Mouse (Mus musculus) stomach, embryonic 14.5 days (tissue): ENCODE data around the gene Zbtb14. TPM values are rescaled to one million over a fixed set of nuclear protein-coding genes. Genes with fewer than 3 reads are reported as not detected.

Source experiments
- ATAC-seq: fragments of 200-750 bp; cut with Nextera tagmentation; 2 replicates; pipeline ENCODE4 v1.8.0; 2017; ENCODE audit warnings: low read depth, moderate TSS enrichment; ENCODE audit not compliant: insufficient number of reproducible peaks, insufficient read depth, low FRiP score
- H3K27ac ChIP-seq: fragments of 300-500 bp; sonication (generic); 2 replicates; pipeline ENCODE4 v1.5.1; 2014; ENCODE audit warnings: mild to moderate bottlenecking, low read length, moderate library complexity, mixed read lengths
- H3K27me3 ChIP-seq: fragments of 300-500 bp; sonication (generic); 2 replicates; pipeline ENCODE4 v1.6.1; 2014; ENCODE audit warnings: low read length, control low read depth, mixed read lengths; ENCODE audit not compliant: control insufficient read depth, insufficient read depth
- H3K36me3 ChIP-seq: fragments of 300-500 bp; sonication (generic); 2 replicates; pipeline ENCODE4 v1.6.1; 2014; ENCODE audit warnings: mild to moderate bottlenecking, control low read depth, low read length, moderate library complexity, mixed read lengths; ENCODE audit not compliant: control insufficient read depth, insufficient read depth
- H3K4me1 ChIP-seq: fragments of 300-500 bp; sonication (generic); 2 replicates; pipeline ENCODE4 v1.6.1; 2014; ENCODE audit warnings: low read length, control low read depth, mixed read lengths; ENCODE audit not compliant: control insufficient read depth, insufficient read depth
- H3K4me2 ChIP-seq: fragments of 300-500 bp; sonication (generic); replicated peaks from 2 replicates; pipeline ENCODE4 v1.6.1; 2014; ENCODE audit warnings: low read depth, low read length, control low read depth
- H3K4me3 ChIP-seq: fragments of 300-500 bp; sonication (generic); 2 replicates; pipeline ENCODE4 v1.5.1; 2014; ENCODE audit warnings: low read depth, low read length, control low read depth
- H3K9ac ChIP-seq: fragments of 300-500 bp; sonication (generic); replicated peaks from 2 replicates; pipeline ENCODE4 v1.6.1; 2014; ENCODE audit warnings: low read depth, mild to moderate bottlenecking, control low read depth, low read length, moderate library complexity, mixed read lengths
- H3K9me3 ChIP-seq: fragments of 300-500 bp; sonication (generic); 2 replicates; pipeline ENCODE4 v1.6.1; 2016; ENCODE audit warnings: low read depth, low read length, control low read depth; ENCODE audit not compliant: control insufficient read depth
- WGBS: fragments of 180-500 bp; shearing (Covaris S2); extraction: QIAGEN DNeasy Blood & Tissue Kit; methylation state at CpG from one replicate; pipeline ENCODE4 v1.1.7; 2014; 5-methylcytosine and 5-hydroxymethylcytosine counted together
- polyA plus RNA-seq: library from polyadenylated mRNA; unstranded; fragments of >200 nt; fragmentation: Nextera tagmentation; extraction: Ambion mirVana; gene quantifications from 2 replicates; pipeline ENCODE4 v1.2.1, GENCODE M21; 2014

Zbtb14 gene
- polyA plus RNA-seq, 1 experiment from 2014 or later, result 20.0 TPM

- no peak overlapping the region for H3K4me3 ChIP-seq
- no peak overlapping the region for H3K27ac ChIP-seq
- H3K27me3 ChIP-seq, result no peaks in the 10 kb centered on the region
- no peaks in the 10 kb centered on the region for H3K9me3 ChIP-seq
- no peaks in the 10 kb centered on the region; the same call in 1 of the 2 replicates for H3K36me3 ChIP-seq
- 38% methylated on average over 16 of the region's 16 CpGs for WGBS
- H3K4me2 ChIP-seq, result no peak overlapping the region
- no peaks in the 10 kb centered on the region for H3K4me1 ChIP-seq
- no peak overlapping the region for H3K9ac ChIP-seq
- no peak for ATAC-seq
These were observed 13.5 kb downstream of the Zbtb14 start for GRCm38 (mm10) chr17:69396147-69397033.

- H3K36me3 ChIP-seq, result no peaks in the 10 kb centered on the region
- H3K27me3 ChIP-seq, result no peaks in the 10 kb centered on the region
- H3K4me2 ChIP-seq, result no peak overlapping the region
- 67% methylated on average over 5 of the region's 5 CpGs for WGBS
- H3K27ac ChIP-seq, result no peak overlapping the region
- ATAC-seq, result no peak
- no peaks in the 10 kb centered on the region for H3K9me3 ChIP-seq
- H3K4me3 ChIP-seq, result no peak overlapping the region
- no peak overlapping the region for H3K9ac ChIP-seq
- no peaks in the 10 kb centered on the region for H3K4me1 ChIP-seq
These were observed 14.3 kb downstream of the Zbtb14 start for GRCm38 (mm10) chr17:69397163-69397562.

- H3K4me1 ChIP-seq, result no peaks in the 10 kb centered on the region
- H3K4me2 ChIP-seq, result no peak overlapping the region
- H3K27me3 ChIP-seq, result no peaks in the 10 kb centered on the region
- no peak overlapping the region for H3K27ac ChIP-seq
- H3K9ac ChIP-seq, result no peak overlapping the region
- H3K9me3 ChIP-seq, result no peaks in the 10 kb centered on the region
- no peaks in the 10 kb centered on the region for H3K36me3 ChIP-seq
- ATAC-seq, result no peak
- H3K4me3 ChIP-seq, result no peak overlapping the region
These were observed 15.2 kb downstream of the Zbtb14 start for GRCm38 (mm10) chr17:69398092-69398491.

- no peak overlapping the region for H3K4me3 ChIP-seq
- no peaks in the 10 kb centered on the region for H3K4me1 ChIP-seq
- 72% methylated on average over 2 of the region's 2 CpGs for WGBS
- no peak for ATAC-seq
- H3K27me3 ChIP-seq, result no peaks in the 10 kb centered on the region
- no peak overlapping the region for H3K9ac ChIP-seq
- no peak overlapping the region for H3K27ac ChIP-seq
- H3K4me2 ChIP-seq, result no peak overlapping the region
- H3K36me3 ChIP-seq, result no peaks in the 10 kb centered on the region
- no peaks in the 10 kb centered on the region for H3K9me3 ChIP-seq
These were observed 18.3 kb downstream of the Zbtb14 start for GRCm38 (mm10) chr17:69401146-69401545.

GRCm38 (mm10) chr17:69416163-69416562 is 33.3 kb downstream of the Zbtb14 start:
- Histone ChIP-seq H3K9ac (no peak overlapping the region), H3K4me1 (no peaks in the 10 kb centered on the region), H3K4me2 (peak overlapping the region; percentile 45), H3K36me3 (no peaks in the 10 kb centered on the region), H3K9me3 (no peaks in the 10 kb centered on the region), H3K27me3 (no peaks in the 10 kb centered on the region), H3K27ac (no peak overlapping the region), H3K4me3 (peak overlapping the region; percentile 76; the same call in 1 of the 2 replicates)
- ATAC-seq, result no peak

- peak overlapping the region; percentile 73 for H3K9ac ChIP-seq
- under 1% methylated on average over 56 of the region's 56 CpGs for WGBS
- peak overlapping the region; percentile 94 for H3K27ac ChIP-seq
- H3K4me2 ChIP-seq, result peak overlapping the region; percentile 70
- no peaks in the 10 kb centered on the region for H3K9me3 ChIP-seq
- no peaks in the 10 kb centered on the region for H3K27me3 ChIP-seq
- no peaks in the 10 kb centered on the region for H3K36me3 ChIP-seq
- peak; percentile 100 for ATAC-seq
- H3K4me1 ChIP-seq, result no peaks in the 10 kb centered on the region
- peak overlapping the region; percentile 76 for H3K4me3 ChIP-seq
These were observed 34.2 kb downstream of the Zbtb14 start for GRCm38 (mm10) chr17:69416920-69417661.

GRCm38 (mm10) chr17:69417724-69418373 is 35.0 kb downstream of the Zbtb14 start:
- Histone ChIP-seq H3K27me3 (no peaks in the 10 kb centered on the region), H3K36me3 (no peaks in the 10 kb centered on the region), H3K4me2 (peak overlapping the region; percentile 70), H3K4me3 (peak overlapping the region; percentile 76), H3K9me3 (no peaks in the 10 kb centered on the region), H3K27ac (peak overlapping the region; percentile 94), H3K9ac (peak overlapping the region; percentile 73), H3K4me1 (no peaks in the 10 kb centered on the region)
- ATAC-seq, result no peak; the same call in 1 of the 2 replicates
- WGBS, result 4% methylated on average over 26 of the region's 26 CpGs

- H3K27ac ChIP-seq, result no peak overlapping the region
- ATAC-seq, result no peak
- no peaks in the 10 kb centered on the region for H3K36me3 ChIP-seq
- H3K4me1 ChIP-seq, result no peaks in the 10 kb centered on the region
- H3K27me3 ChIP-seq, result no peaks in the 10 kb centered on the region
- H3K4me3 ChIP-seq, result no peak overlapping the region
- H3K4me2 ChIP-seq, result no peak overlapping the region
- H3K9ac ChIP-seq, result no peak overlapping the region
- WGBS, result 0% methylated on average over 1 of the region's 1 CpGs
- H3K9me3 ChIP-seq, result no peaks in the 10 kb centered on the region
These were observed 38.7 kb downstream of the Zbtb14 start for GRCm38 (mm10) chr17:69421592-69421991.
